Mouse (Mus musculus) kidney, adult 2 months (tissue): ENCODE measurements at regions not wholly inside any gene's neighbourhood (a gene's known extent, or its start where the extent isn't known, plus 50 kb on each side); places are given as distances from the start of the nearest gene placed in this dataset.

ENCODE experiments used
- DNase-seq: peaks from one replicate; pipeline ENCODE4 v3.0.0; 2021
- H3K27ac ChIP-seq: fragments of 200-500 bp; 2 replicates; pipeline ENCODE4 v1.5.1; 2012; ENCODE audit warnings: low read depth, low read length, control low read depth, inconsistent platforms; ENCODE audit not compliant: insufficient read depth
- H3K27me3 ChIP-seq: fragments of 200-500 bp; replicated peaks from 2 replicates; pipeline ENCODE4 v1.6.1; 2012; ENCODE audit warnings: mild to moderate bottlenecking, moderate library complexity, low read length, inconsistent platforms; ENCODE audit not compliant: control insufficient read depth, insufficient read depth
- H3K36me3 ChIP-seq: fragments of 200-500 bp; 2 replicates; pipeline ENCODE4 v1.6.1; 2012; ENCODE audit warnings: mild to moderate bottlenecking, moderate library complexity, low read length, inconsistent platforms; ENCODE audit not compliant: control insufficient read depth, insufficient read depth
- H3K4me1 ChIP-seq: fragments of 200-500 bp; 2 replicates; pipeline ENCODE4 v1.6.1; 2011; ENCODE audit warnings: low read length; ENCODE audit not compliant: control insufficient read depth, insufficient read depth
- H3K4me3 ChIP-seq: fragments of 200-500 bp; 2 replicates; pipeline ENCODE4 v1.5.1; 2011; ENCODE audit warnings: mild to moderate bottlenecking, low read depth, low read length, control low read depth; ENCODE audit not compliant: insufficient read depth
- CTCF ChIP-seq: fragments of 200-500 bp; conservative IDR thresholded peaks from 2 replicates; pipeline ENCODE4 v1.5.1; 2011; ENCODE audit warnings: low read depth, mild to moderate bottlenecking, control low read depth, low read length, moderate library complexity, mixed read lengths; ENCODE audit not compliant: insufficient read depth, insufficient read length
- POLR2A ChIP-seq: fragments of 200-500 bp; IDR thresholded peaks from one replicate; pipeline ENCODE4 v1.6.1; 2011; ENCODE audit warnings: low read depth, low read length, control low read depth
- WGBS: fragments of 180-500 bp; shearing (Covaris S2); methylation state at CpG from one replicate; pipeline ENCODE4 v1.1.7; 2018; 5-methylcytosine and 5-hydroxymethylcytosine counted together

DNA sequence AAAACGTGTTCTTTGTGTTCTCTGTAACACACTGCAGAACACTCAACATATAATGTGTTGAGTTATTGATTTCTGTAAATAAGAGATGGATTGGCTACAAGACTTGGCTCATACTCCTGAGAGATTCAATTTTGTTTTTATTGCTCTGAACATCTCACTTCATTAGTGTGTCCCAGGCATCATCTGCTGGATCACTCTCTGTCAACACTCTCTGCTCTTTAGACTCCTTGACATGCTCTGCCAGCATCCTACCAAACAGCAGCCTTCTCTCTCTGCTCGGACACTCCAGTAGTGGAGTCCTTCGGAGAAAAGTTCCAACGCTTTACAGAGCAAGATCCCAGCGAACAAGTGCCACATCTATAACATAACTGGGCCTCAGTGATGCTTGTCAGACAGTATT lies 235.1 kb upstream of the Lcorl start:
- no peak overlapping the region for H3K27ac ChIP-seq
- no peaks in the 10 kb centered on the region for H3K36me3 ChIP-seq
- no peak overlapping the region for H3K4me3 ChIP-seq
- TF ChIP-seq POLR2A (no peak), CTCF (no peak)
- no peak for DNase-seq
- no peaks in the 10 kb centered on the region for H3K4me1 ChIP-seq
- 86% methylated on average over 5 of the region's 5 CpGs for WGBS
- H3K27me3 ChIP-seq, result no peaks in the 10 kb centered on the region

DNA sequence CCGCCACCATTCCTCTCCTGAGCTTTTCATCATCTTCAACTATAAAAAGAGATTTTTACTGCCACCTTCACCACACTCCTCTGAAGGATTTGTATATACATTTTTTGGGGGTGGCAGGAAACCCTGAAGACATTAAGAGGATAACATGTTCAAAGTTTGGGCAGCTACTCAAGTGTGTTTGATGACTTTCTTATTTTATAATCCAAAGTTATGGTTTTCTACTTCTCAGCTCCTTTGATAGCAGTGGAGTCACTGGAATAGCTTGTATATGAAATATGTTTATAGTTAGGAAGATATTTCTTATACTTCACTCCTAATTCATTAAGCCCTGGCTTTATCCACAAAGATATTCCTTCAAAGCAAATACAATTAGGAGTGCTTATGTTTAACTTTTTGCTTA lies 229.5 kb upstream of the Lcorl start:
- Histone ChIP-seq H3K27ac (no peak overlapping the region), H3K36me3 (no peaks in the 10 kb centered on the region), H3K4me1 (no peaks in the 10 kb centered on the region), H3K27me3 (no peaks in the 10 kb centered on the region), H3K4me3 (no peak overlapping the region)
- WGBS, result 100% methylated on average over 1 of the region's 1 CpGs
- TF ChIP-seq POLR2A (no peak), CTCF (no peak)
- no peak for DNase-seq

- Histone ChIP-seq H3K36me3 (no peaks in the 10 kb centered on the region), H3K4me1 (no peaks in the 10 kb centered on the region), H3K4me3 (no peak overlapping the region), H3K27me3 (no peaks in the 10 kb centered on the region), H3K27ac (no peak overlapping the region)
- no peak for DNase-seq
- TF ChIP-seq CTCF (no peak), POLR2A (no peak)
- 41% methylated on average over 2 of the region's 2 CpGs for WGBS
These were observed 225.9 kb upstream of the Lcorl start for GRCm38 (mm10) chr5:46083293-46083692.

DNA sequence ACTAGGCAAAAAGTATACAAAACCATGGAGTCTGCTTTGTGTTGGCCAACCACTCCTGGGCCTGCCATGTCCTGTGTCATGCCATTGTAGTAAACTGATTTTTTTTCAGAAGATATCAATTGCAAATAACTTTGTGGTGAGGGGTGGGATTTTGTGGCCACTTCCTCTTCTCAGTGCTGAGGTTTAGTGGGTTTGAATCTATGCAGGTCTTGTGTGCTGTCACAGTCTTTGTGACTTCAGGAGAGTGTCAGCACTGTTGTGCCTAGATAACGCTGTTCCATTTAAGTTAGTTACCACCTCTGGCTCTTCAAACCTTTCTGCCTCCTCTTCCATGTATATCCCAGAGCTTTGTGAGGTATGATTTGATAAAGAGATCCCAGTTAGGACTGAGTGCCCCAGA lies 216.3 kb upstream of the Lcorl start:
- 100% methylated on average over 1 of the region's 1 CpGs for WGBS
- DNase-seq, result no peak
- Histone ChIP-seq H3K36me3 (no peaks in the 10 kb centered on the region), H3K27ac (no peak overlapping the region), H3K4me1 (no peaks in the 10 kb centered on the region), H3K27me3 (no peaks in the 10 kb centered on the region), H3K4me3 (no peak overlapping the region)
- TF ChIP-seq POLR2A (no peak), CTCF (no peak)

DNA sequence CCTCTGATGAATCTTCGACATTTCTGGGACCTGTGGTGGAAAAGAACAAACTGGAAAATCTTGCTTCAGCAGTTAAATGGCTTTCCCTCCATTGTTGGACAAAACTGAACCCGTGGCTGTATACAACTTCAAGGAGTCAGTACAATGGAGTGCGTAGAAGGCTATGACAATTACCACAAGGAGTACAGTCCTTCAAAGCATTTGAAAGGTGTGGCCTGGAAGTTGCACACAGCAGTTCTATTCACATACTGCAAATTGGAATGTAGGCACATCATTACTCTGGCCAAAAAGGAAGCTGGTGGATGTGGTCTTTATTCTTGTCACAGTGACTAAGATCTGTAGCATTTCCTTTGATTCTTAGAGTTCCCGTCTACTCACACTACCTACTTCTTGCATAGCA lies 215.7 kb upstream of the Lcorl start:
- peak; percentile 4 for DNase-seq
- Histone ChIP-seq H3K36me3 (no peaks in the 10 kb centered on the region), H3K4me3 (no peak overlapping the region), H3K4me1 (no peaks in the 10 kb centered on the region), H3K27ac (no peak overlapping the region), H3K27me3 (no peaks in the 10 kb centered on the region)
- 77% methylated on average over 4 of the region's 4 CpGs for WGBS
- no peak for TF ChIP-seq POLR2A
- no peak for TF ChIP-seq CTCF

- Histone ChIP-seq H3K4me3 (no peak overlapping the region), H3K36me3 (no peaks in the 10 kb centered on the region), H3K27me3 (no peaks in the 10 kb centered on the region), H3K4me1 (no peaks in the 10 kb centered on the region), H3K27ac (no peak overlapping the region)
- WGBS, result 81% methylated on average over 3 of the region's 3 CpGs
- DNase-seq, result no peak
- no peak for TF ChIP-seq CTCF
- TF ChIP-seq POLR2A, result no peak
These were observed 202.5 kb upstream of the Lcorl start for GRCm38 (mm10) chr5:46059910-46060309.

DNA sequence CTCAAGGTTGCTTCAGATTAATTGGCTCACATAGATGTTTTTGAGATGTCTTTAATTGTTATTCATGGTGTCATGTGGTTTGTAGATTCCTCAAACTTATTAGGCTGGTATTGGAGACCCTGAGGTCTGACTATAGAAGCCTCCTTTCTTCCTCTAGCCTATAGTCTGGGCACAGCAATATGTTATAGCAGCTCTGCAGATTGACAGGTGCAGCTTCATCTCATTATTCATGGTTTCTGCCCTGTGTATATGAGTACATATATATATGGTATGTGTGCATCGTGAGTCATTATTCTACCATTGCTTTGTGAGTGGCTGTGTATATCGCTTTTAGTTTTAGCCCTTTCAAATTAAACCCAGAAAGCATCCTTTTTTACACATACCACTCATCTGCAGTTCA lies 197.4 kb upstream of the Lcorl start:
- Histone ChIP-seq H3K27me3 (no peaks in the 10 kb centered on the region), H3K4me3 (no peak overlapping the region), H3K36me3 (no peaks in the 10 kb centered on the region), H3K4me1 (no peaks in the 10 kb centered on the region), H3K27ac (no peak overlapping the region)
- WGBS, result 96% methylated on average over 2 of the region's 2 CpGs
- no peak for DNase-seq
- TF ChIP-seq CTCF, result no peak
- TF ChIP-seq POLR2A, result no peak

- TF ChIP-seq CTCF, result no peak
- no peak for TF ChIP-seq POLR2A
- WGBS, result 41% methylated on average over 6 of the region's 6 CpGs
- DNase-seq, result no peak
- Histone ChIP-seq H3K4me3 (no peak overlapping the region), H3K36me3 (no peaks in the 10 kb centered on the region), H3K4me1 (no peaks in the 10 kb centered on the region), H3K27ac (no peak overlapping the region), H3K27me3 (no peaks in the 10 kb centered on the region)
These were observed 185.4 kb upstream of the Lcorl start for GRCm38 (mm10) chr5:46042684-46043348.
